Mouse (Mus musculus) stomach, postnatal 0 days (tissue): ENCODE data around the gene 2610528J11Rik. TPM values are rescaled to one million over a fixed set of nuclear protein-coding genes. Genes with fewer than 3 reads are reported as not detected.

Experiments
- ATAC-seq: fragments of 200-750 bp; cut with Nextera tagmentation; 2 replicates; pipeline ENCODE4 v1.8.0; 2017; ENCODE audit not compliant: low FRiP score, low TSS enrichment
- DNase-seq: peaks from one replicate; pipeline ENCODE4 v3.0.0-alpha.2; 2016; ENCODE audit warnings: low spot score
- H3K27ac ChIP-seq: fragments of 300-500 bp; sonication (generic); replicated peaks from 2 replicates; pipeline ENCODE4 v1.5.1; 2014; ENCODE audit warnings: mild to moderate bottlenecking, control low read depth
- H3K27me3 ChIP-seq: fragments of 300-500 bp; sonication (generic); 2 replicates; pipeline ENCODE4 v1.6.1; 2014; ENCODE audit warnings: low read length; ENCODE audit not compliant: control insufficient read depth, insufficient read depth
- H3K36me3 ChIP-seq: fragments of 300-500 bp; sonication (generic); 2 replicates; pipeline ENCODE4 v1.6.1; 2014; ENCODE audit warnings: low read length, mixed read lengths; ENCODE audit not compliant: control insufficient read depth, insufficient read depth
- H3K4me1 ChIP-seq: fragments of 300-500 bp; sonication (generic); replicated peaks from 2 replicates; pipeline ENCODE4 v1.6.1; 2014; ENCODE audit warnings: antibody characterized with exemption; ENCODE audit not compliant: control insufficient read depth, insufficient read depth
- H3K4me2 ChIP-seq: fragments of 300-500 bp; sonication (generic); replicated peaks from 2 replicates; pipeline ENCODE4 v1.6.1; 2014; ENCODE audit warnings: low read depth, mild to moderate bottlenecking, control low read depth, moderate library complexity
- H3K4me3 ChIP-seq: fragments of 300-500 bp; sonication (generic); 2 replicates; pipeline ENCODE4 v1.5.1; 2014; ENCODE audit warnings: low read depth, low read length, control low read depth
- H3K9ac ChIP-seq: fragments of 300-500 bp; sonication (generic); 2 replicates; pipeline ENCODE4 v1.6.1; 2014; ENCODE audit warnings: mild to moderate bottlenecking, low read length, control low read depth, mixed read lengths
- H3K9me3 ChIP-seq: fragments of 300-500 bp; sonication (generic); 2 replicates; pipeline ENCODE4 v1.6.1; 2016; ENCODE audit warnings: low read length; ENCODE audit not compliant: control insufficient read depth
- CTCF ChIP-seq: IDR thresholded peaks from 2 replicates; pipeline ENCODE4 v1.5.1; 2016; ENCODE audit warnings: antibody characterized with exemption, low read depth, mild to moderate bottlenecking, moderate library complexity
- EP300 ChIP-seq: optimal IDR thresholded peaks from 2 replicates; pipeline ENCODE3; 2016; ENCODE audit warnings: antibody characterized with exemption
- WGBS: fragments of 180-500 bp; shearing (Covaris S2); extraction: QIAGEN DNeasy Blood & Tissue Kit; methylation state at CpG from one replicate; pipeline ENCODE4 v1.1.7; 2014; 5-methylcytosine and 5-hydroxymethylcytosine counted together
- polyA plus RNA-seq: library from polyadenylated mRNA; unstranded; fragments of >200 nt; fragmentation: Nextera tagmentation; extraction: Ambion mirVana; gene quantifications from 2 replicates; pipeline ENCODE4 v1.2.1, GENCODE M21; 2015

2610528J11Rik gene
- polyA plus RNA-seq, 1 experiment from 2014 or later, result 56.8 TPM

DNA sequence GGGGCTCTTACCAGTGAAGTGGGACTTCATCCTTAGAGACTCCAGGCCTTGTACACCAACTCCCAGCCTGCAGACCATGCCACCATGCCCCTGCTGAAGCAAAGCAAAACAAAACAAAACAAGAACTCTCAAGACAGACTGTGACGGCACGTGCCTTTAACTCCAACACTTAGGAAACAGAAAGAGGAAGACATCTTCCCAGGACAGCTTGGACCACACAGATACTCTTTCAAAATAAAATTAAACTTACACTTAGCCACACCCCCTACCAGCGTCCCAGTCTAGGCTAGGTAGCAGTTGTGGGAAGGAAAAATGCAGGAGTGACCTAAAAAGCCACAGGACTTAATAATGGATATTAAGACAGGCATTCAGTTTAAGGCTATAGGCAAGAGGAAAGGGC, 1.0 kb upstream of the 2610528J11Rik start:
- H3K27me3 ChIP-seq, result no peaks in the 10 kb centered on the region
- no peaks in the 10 kb centered on the region for H3K4me1 ChIP-seq
- DNase-seq (no peak), ATAC-seq (no peak)
- H3K4me3 ChIP-seq, result no peak overlapping the region
- no peaks in the 10 kb centered on the region for H3K9me3 ChIP-seq
- H3K27ac ChIP-seq, result peak overlapping the region; percentile 85
- 62% methylated on average over 3 of the region's 3 CpGs for WGBS
- H3K4me2 ChIP-seq, result no peak overlapping the region
- TF ChIP-seq CTCF, result no peak
- TF ChIP-seq EP300, result no peak
- H3K9ac ChIP-seq, result no peak overlapping the region
- no peaks in the 10 kb centered on the region for H3K36me3 ChIP-seq

DNA sequence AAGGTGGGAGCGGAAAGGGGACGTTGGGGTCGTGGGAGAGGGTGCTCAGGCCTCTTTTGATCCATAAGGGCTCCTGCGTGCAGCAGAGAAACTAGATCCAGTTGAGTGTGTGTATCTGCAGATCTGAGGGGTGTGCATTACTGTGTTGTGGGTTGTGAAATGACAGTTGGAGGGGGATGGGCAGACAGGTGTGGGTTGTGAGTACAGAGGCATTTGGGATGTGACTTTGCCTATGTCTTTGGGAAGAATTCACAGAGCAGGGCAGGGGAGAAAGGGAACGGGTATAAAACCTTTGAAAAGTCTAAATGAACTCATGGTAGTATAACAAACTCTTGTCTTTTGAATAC, 509 bp downstream of the 2610528J11Rik start:
- H3K4me2 ChIP-seq, result peak overlapping the region; percentile 50
- H3K27me3 ChIP-seq, result no peaks in the 10 kb centered on the region
- H3K9me3 ChIP-seq, result no peaks in the 10 kb centered on the region
- ATAC-seq, result peak; percentile 47
- peak overlapping the region; percentile 85 for H3K27ac ChIP-seq
- no peaks in the 10 kb centered on the region for H3K36me3 ChIP-seq
- peak overlapping the region; percentile 35 for H3K9ac ChIP-seq
- TF ChIP-seq EP300 (no peak), CTCF (no peak)
- H3K4me3 ChIP-seq, result peak overlapping the region; percentile 31
- no peaks in the 10 kb centered on the region for H3K4me1 ChIP-seq
- no peak for DNase-seq
- WGBS, result 29% methylated on average over 5 of the region's 5 CpGs

DNA sequence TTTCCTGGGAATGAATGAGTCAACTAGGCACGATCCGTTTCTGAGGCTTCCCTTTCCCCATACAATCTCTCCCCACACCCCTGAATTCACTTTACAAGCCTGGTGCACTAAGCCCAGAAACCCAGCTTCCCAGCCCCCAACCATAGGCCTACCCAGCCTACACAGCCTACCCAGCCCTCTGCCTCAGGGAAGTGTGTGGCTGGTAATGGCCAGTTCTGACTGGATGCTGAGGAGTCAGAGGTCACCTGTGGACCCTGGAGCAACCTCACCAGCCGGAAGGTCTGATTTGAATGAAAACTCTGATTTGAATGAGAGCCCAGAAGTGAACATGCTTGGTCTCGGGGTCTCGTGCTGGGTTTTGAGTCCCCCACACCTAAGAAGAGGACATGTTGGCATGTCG, 921 bp downstream of the 2610528J11Rik start:
- TF ChIP-seq EP300, result no peak
- no peak for TF ChIP-seq CTCF
- 78% methylated on average over 6 of the region's 6 CpGs for WGBS
- H3K27ac ChIP-seq, result peak overlapping the region; percentile 85
- H3K9ac ChIP-seq, result peak overlapping the region; percentile 35; the same call in 1 of the 2 replicates
- no peaks in the 10 kb centered on the region for H3K4me1 ChIP-seq
- no peaks in the 10 kb centered on the region for H3K36me3 ChIP-seq
- ATAC-seq (peak; percentile 30; the same call in 1 of the 2 replicates), DNase-seq (no peak)
- peak overlapping the region; percentile 50 for H3K4me2 ChIP-seq
- peak overlapping the region; percentile 31 for H3K4me3 ChIP-seq
- H3K27me3 ChIP-seq, result no peaks in the 10 kb centered on the region
- H3K9me3 ChIP-seq, result no peaks in the 10 kb centered on the region

DNA sequence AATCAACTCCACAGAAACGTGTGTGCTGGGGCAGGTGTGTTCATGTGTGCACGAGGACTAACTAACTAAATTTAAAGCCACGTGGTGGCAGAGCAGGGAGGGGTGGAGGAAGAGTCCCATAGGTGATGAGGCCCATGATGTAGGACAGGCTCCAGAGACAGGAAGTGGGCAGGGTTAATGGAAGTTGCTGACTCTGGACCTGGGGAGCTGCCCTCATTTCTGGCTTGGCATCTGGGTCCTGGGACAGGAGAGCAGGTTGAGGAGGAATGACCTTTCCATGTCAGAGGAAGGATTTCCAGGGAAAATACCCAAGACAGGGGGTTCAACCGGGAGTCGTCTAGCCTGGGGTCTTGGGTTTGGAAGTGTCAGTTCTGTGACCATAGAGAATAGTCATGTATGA, 5.9 kb downstream of the 2610528J11Rik start:
- H3K9ac ChIP-seq, result no peak overlapping the region
- 72% methylated on average over 5 of the region's 5 CpGs for WGBS
- no peak overlapping the region for H3K4me3 ChIP-seq
- no peak for DNase-seq
- H3K36me3 ChIP-seq, result no peaks in the 10 kb centered on the region
- no peaks in the 10 kb centered on the region for H3K9me3 ChIP-seq
- ATAC-seq, result no peak
- H3K4me1 ChIP-seq, result no peaks in the 10 kb centered on the region
- TF ChIP-seq EP300 (no peak), CTCF (no peak)
- H3K4me2 ChIP-seq, result no peak overlapping the region
- no peaks in the 10 kb centered on the region for H3K27me3 ChIP-seq
- H3K27ac ChIP-seq, result no peak overlapping the region

DNA sequence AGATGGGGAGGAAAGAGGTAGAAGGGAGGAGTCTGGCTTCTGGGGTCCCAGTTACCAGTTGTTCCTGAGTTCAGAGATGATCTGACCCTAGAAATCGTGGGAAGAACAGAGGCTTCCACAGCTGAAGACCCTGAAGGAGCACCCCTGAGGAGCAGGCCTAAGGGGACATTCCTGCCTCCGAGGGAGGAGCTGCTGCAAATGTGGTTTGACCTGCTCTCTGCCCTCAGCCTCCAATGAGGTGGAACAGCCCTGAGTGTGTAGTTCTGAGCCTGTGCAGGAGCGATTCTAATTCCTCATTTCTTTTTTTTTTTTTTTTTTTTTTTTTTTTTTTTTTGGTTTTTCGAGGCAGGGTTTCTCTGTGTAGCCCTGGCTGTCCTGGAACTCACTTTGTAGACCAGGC, 6.4 kb downstream of the 2610528J11Rik start:
- Histone ChIP-seq H3K36me3 (no peaks in the 10 kb centered on the region), H3K4me2 (no peak overlapping the region), H3K9ac (no peak overlapping the region), H3K4me3 (no peak overlapping the region), H3K4me1 (no peaks in the 10 kb centered on the region), H3K9me3 (no peaks in the 10 kb centered on the region), H3K27me3 (no peaks in the 10 kb centered on the region), H3K27ac (no peak overlapping the region)
- DNase-seq (no peak), ATAC-seq (no peak)
- WGBS, result 53% methylated on average over 3 of the region's 4 CpGs
- TF ChIP-seq CTCF (no peak), EP300 (no peak)

DNA sequence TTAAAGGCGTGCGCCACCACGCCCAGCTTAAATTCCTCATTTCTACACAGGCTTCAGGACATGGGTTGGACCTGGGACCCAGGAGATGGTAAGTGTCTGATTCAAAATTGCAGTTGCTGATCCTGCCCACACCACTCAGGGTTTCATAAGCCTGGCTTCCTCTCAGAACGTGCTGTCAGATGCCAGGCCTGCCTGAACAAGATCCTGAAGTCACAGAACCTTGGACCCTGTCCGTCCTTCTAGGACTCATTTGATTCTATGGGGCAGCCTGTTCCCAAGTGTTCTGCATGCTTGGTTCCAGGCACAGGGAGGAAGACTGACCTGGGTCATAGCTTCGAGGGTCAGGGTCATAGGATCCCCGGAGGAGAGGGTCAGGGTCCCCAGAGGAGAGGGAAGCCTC, 6.8 kb downstream of the 2610528J11Rik start:
- H3K4me1 ChIP-seq, result no peaks in the 10 kb centered on the region
- no peaks in the 10 kb centered on the region for H3K36me3 ChIP-seq
- 73% methylated on average over 7 of the region's 7 CpGs for WGBS
- no peaks in the 10 kb centered on the region for H3K9me3 ChIP-seq
- no peaks in the 10 kb centered on the region for H3K27me3 ChIP-seq
- H3K9ac ChIP-seq, result no peak overlapping the region
- DNase-seq (no peak), ATAC-seq (no peak)
- no peak overlapping the region for H3K4me3 ChIP-seq
- no peak overlapping the region for H3K4me2 ChIP-seq
- no peak overlapping the region for H3K27ac ChIP-seq
- no peak for TF ChIP-seq CTCF
- no peak for TF ChIP-seq EP300
